Mouse (Mus musculus) midbrain, embryonic 11.5 days (tissue): ENCODE results near the gene Acoxl. TPM values are rescaled to one million over a fixed set of nuclear protein-coding genes. Genes with fewer than 3 reads are reported as not detected.
"Not testable (repeated sequence)": the region's sequence is repeated elsewhere in the genome, so short reads cannot be mapped to it uniquely, and the experiment has no call there.

Experiments used
- ATAC-seq: fragments of 200-750 bp; cut with Nextera tagmentation; 2 replicates; pipeline ENCODE4 v1.8.0; 2017; ENCODE audit warnings: moderate TSS enrichment, moderate library complexity; ENCODE audit not compliant: low FRiP score
- DNase-seq: peaks from one replicate; pipeline ENCODE4 v3.0.0; 2015; ENCODE audit warnings: low spot score; ENCODE audit errors: missing footprints
- H3K27ac ChIP-seq: fragments of 300-500 bp; sonication (generic); 2 replicates; pipeline ENCODE4 v1.5.1; 2014; ENCODE audit warnings: low read depth, low read length
- H3K27me3 ChIP-seq: fragments of 300-500 bp; sonication (generic); 2 replicates; pipeline ENCODE4 v1.6.1; 2014; ENCODE audit warnings: mild to moderate bottlenecking, low read length, moderate library complexity, mixed read lengths; ENCODE audit not compliant: control insufficient read depth, insufficient read depth
- H3K36me3 ChIP-seq: fragments of 300-500 bp; sonication (generic); 2 replicates; pipeline ENCODE4 v1.6.1; 2014; ENCODE audit warnings: mild to moderate bottlenecking, low read length, moderate library complexity, mixed read lengths; ENCODE audit not compliant: control insufficient read depth, insufficient read depth
- H3K4me1 ChIP-seq: fragments of 300-500 bp; sonication (generic); 2 replicates; pipeline ENCODE4 v1.6.1; 2014; ENCODE audit warnings: low read length; ENCODE audit not compliant: control insufficient read depth, insufficient read depth
- H3K4me2 ChIP-seq: fragments of 300-500 bp; sonication (generic); 2 replicates; pipeline ENCODE4 v1.6.1; 2014; ENCODE audit warnings: mild to moderate bottlenecking, moderate library complexity
- H3K4me3 ChIP-seq: fragments of 300-500 bp; sonication (generic); 2 replicates; pipeline ENCODE4 v1.5.1; 2014; ENCODE audit warnings: low read depth, low read length
- H3K9ac ChIP-seq: fragments of 300-500 bp; sonication (generic); 2 replicates; pipeline ENCODE4 v1.6.1; 2014; ENCODE audit warnings: low read length
- H3K9me3 ChIP-seq: fragments of 300-500 bp; sonication (generic); 2 replicates; pipeline ENCODE4 v1.6.1; 2016; ENCODE audit warnings: low read length; ENCODE audit not compliant: control insufficient read depth
- WGBS: fragments of 180-500 bp; shearing (Covaris S2); extraction: QIAGEN DNeasy Blood & Tissue Kit; methylation state at CpG from one replicate; pipeline ENCODE4 v1.1.7; 2014; 5-methylcytosine and 5-hydroxymethylcytosine counted together
- polyA plus RNA-seq: library from polyadenylated mRNA; unstranded; fragments of >200 nt; fragmentation: Nextera tagmentation; extraction: Ambion mirVana; gene quantifications from 2 replicates; pipeline ENCODE4 v1.2.1, GENCODE M21; 2014

Acoxl gene
- polyA plus RNA-seq, 1 experiment from 2014 or later = 0.18 TPM

DNA sequence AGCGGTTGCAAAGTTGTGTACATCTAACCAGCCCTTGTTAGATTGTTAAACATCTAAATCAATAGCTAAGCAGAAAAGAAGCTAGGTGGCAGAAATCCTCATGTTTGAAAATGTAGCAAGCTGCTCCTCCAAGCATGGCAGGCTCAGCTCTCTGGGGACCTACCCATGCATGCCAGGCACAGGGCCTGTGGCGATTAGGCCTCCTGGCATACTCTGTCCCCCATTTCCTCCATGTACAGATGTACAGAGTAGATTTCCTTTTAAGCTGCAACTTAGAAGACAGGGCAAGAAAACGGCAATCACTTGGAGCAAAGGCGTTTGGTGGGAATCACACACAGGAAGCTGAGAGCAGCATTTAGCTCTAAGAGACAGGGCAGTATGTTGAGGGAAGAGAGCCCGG, 255.5 kb downstream of the Acoxl start:
- H3K27ac ChIP-seq = no peak overlapping the region
- no peak for ATAC-seq

DNA sequence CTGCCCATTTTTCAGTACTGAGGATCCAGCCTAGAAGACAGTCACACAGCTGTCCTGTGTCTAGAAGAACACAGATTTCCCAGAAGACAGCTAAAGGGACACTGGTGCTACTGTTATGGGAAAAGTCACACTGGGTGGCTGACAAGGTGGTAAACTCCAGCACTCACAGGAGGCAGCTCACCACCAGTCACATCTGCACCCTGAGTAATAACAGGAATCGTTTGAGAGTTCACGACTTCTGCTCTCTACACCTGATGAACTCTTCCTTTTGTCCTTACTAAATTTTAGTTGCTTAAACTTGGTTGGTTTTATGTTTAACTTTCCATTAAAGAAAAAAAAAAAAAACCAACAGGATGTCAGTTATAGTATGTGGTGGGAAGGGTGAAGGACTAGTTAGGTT, 255.9 kb downstream of the Acoxl start:
- no peak for ATAC-seq
- peak; percentile 66 for DNase-seq
- no peaks in the 10 kb centered on the region for H3K9me3 ChIP-seq
- H3K9ac ChIP-seq = no peak overlapping the region
- H3K27ac ChIP-seq = no peak overlapping the region
- no peaks in the 10 kb centered on the region for H3K36me3 ChIP-seq
- H3K4me2 ChIP-seq = no peak overlapping the region
- no peaks in the 10 kb centered on the region for H3K27me3 ChIP-seq
- 83% methylated on average over 2 of the region's 2 CpGs for WGBS
- no peak overlapping the region for H3K4me3 ChIP-seq
- H3K4me1 ChIP-seq = peaks cover 13% of the 10 kb centered on the region

More for the DNA sequence above, 255.5 kb downstream of the Acoxl start:
- 76% methylated on average over 5 of the region's 5 CpGs for WGBS
- Histone ChIP-seq H3K4me1 (peaks cover 13% of the 10 kb centered on the region), H3K27me3 (no peaks in the 10 kb centered on the region), H3K9me3 (no peaks in the 10 kb centered on the region), H3K4me2 (no peak overlapping the region), H3K9ac (no peak overlapping the region), H3K4me3 (no peak overlapping the region), H3K36me3 (no peaks in the 10 kb centered on the region)
- peak; percentile 69 for DNase-seq

DNA sequence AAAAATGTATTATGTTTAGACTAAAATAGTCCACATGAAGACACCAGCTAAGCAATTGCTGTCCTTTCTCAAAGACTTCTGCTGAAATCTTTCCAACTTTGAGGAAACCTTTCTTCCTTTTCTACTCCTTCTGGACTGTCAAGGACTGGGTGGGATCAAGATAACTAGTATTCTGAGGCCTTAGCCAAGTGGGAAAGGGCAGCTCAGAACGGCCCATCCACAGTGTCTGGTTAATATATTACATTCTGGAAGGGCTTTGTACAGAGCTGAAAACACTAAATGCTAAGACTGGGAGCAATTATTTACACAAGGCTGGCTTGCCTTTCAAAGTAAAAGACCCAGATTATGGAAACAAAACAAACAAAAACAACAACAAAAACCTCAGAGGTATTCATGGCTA, 256.6 kb downstream of the Acoxl start:
- Histone ChIP-seq H3K9me3 (no peaks in the 10 kb centered on the region), H3K4me3 (no peak overlapping the region), H3K4me1 (peaks cover 13% of the 10 kb centered on the region), H3K27me3 (no peaks in the 10 kb centered on the region), H3K9ac (no peak overlapping the region), H3K36me3 (no peaks in the 10 kb centered on the region), H3K4me2 (no peak overlapping the region), H3K27ac (no peak overlapping the region)
- 49% methylated on average over 1 of the region's 1 CpGs for WGBS
- DNase-seq (no peak), ATAC-seq (no peak)

DNA sequence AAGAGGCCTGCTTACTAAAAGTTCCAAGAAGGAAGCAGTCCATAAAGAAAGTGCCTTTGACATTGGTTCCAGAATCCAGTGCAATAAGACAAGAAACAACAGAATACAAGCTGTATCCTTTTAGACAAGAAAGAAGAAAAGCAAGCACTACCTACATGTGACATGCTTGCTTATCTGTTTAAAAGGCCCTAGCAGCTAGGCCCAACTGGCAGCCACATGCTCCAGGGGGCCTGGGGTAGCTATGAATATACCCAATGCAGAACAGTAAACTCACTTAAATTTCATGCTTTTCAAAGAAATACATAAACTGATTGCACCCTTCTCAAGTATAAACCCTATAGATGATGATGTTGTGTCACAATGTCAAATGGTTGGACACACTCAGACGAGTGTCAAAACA, 257.4 kb downstream of the Acoxl start:
- ATAC-seq = no peak
- 72% methylated on average over 1 of the region's 1 CpGs for WGBS
- Histone ChIP-seq H3K9me3 (no peaks in the 10 kb centered on the region), H3K4me2 (no peak overlapping the region), H3K36me3 (no peaks in the 10 kb centered on the region), H3K4me1 (peaks cover 13% of the 10 kb centered on the region), H3K27me3 (no peaks in the 10 kb centered on the region), H3K9ac (no peak overlapping the region), H3K27ac (no peak overlapping the region), H3K4me3 (no peak overlapping the region)
- no peak for DNase-seq

DNA sequence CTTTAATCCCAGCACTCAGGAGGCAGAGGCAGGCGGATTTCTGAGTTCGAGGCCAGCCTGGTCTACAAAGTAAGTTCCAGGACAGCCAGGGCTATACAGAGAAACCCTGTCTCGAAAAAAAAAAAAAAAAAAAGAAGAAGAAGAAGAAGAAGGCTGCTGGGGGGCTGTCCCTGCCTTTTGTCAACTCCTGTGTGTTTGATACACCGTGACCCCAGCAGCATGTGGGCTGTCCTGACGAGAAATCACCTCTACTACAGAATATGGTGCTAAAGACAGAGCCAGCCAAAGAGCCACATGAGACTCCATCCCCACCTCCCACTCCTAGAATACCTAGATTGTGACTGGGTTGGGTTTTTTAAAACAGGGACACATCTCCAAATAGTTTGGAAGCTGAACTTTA, 259.4 kb downstream of the Acoxl start:
- peak; percentile 10 for DNase-seq
- not testable (repeated sequence) for H3K4me1 ChIP-seq, H3K9me3 ChIP-seq, H3K27me3 ChIP-seq, H3K4me3 ChIP-seq, H3K27ac ChIP-seq, H3K9ac ChIP-seq, ATAC-seq, H3K4me2 ChIP-seq, H3K36me3 ChIP-seq
- 71% methylated on average over 3 of the region's 5 CpGs for WGBS

DNA sequence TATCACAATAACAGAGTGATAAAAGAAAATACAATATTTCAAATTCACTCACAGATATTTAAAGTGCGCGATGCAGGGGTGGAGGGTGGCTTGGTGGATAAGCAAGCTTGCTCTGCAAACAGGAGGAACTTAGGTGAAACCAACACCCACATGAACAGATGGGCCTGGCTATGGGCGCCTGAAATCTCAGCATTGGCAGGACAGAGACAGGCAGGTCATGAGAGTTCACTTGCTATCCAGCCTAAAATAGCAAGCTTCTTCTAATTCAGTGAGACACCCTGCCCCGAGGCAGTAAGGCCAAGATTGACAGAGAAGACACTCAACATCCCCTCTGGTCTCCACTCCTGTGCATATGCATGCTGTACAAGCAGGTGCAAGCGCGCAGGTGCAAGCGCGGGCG, 263.4 kb downstream of the Acoxl start:
- no peaks in the 10 kb centered on the region for H3K36me3 ChIP-seq
- 93% methylated on average over 9 of the region's 9 CpGs for WGBS
- H3K9ac ChIP-seq = no peak overlapping the region
- no peak overlapping the region for H3K4me2 ChIP-seq
- no peaks in the 10 kb centered on the region for H3K9me3 ChIP-seq
- DNase-seq (no peak), ATAC-seq (no peak)
- H3K27ac ChIP-seq = no peak overlapping the region
- H3K4me3 ChIP-seq = no peak overlapping the region
- no peaks in the 10 kb centered on the region for H3K27me3 ChIP-seq
- no peaks in the 10 kb centered on the region for H3K4me1 ChIP-seq

DNA sequence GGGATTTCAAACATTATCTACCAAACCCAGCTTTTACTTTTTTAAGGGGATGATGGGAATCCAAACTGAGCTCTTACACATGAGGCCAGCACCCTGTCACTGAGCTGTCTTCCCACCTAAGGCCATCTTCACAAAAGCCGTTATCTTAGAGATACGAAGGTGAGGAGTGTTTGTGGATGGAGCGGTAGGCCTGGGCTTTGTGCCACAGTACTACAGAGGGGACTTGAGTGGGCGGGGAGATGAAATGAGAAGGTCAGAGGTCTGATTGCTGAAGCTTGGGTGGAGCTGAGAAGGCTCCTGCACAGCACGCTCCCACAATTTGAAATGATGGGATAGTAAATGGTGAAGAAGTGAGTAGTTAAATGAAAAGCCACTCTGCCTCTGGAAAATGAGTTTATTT, 266.1 kb downstream of the Acoxl start:
- Histone ChIP-seq H3K9me3 (no peaks in the 10 kb centered on the region), H3K27me3 (no peaks in the 10 kb centered on the region), H3K4me3 (no peak overlapping the region), H3K36me3 (no peaks in the 10 kb centered on the region), H3K4me2 (no peak overlapping the region), H3K9ac (no peak overlapping the region), H3K4me1 (no peaks in the 10 kb centered on the region), H3K27ac (no peak overlapping the region)
- 85% methylated on average over 5 of the region's 5 CpGs for WGBS
- no peak for ATAC-seq
- peak; percentile 33 for DNase-seq

DNA sequence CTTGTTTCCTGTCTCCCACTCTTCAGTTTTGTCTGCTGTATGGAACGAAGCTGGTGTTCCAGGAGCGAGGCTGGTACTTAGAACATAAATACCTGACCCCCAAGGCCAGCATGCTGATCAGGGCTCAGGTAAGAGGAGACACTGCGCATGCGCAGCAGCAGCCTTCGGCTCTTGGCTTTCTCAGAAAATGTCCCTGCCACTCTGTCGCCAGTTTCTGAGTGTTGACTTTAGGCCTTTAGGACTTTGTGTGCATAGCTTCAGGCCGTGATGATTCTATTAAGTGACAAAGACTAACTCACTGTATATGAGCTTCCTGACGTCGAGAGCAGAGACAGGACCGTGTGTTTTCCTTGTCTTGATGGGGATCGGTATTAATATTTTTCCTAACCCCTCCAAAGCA, 267.0 kb downstream of the Acoxl start:
- H3K9me3 ChIP-seq = no peaks in the 10 kb centered on the region
- no peak overlapping the region for H3K4me3 ChIP-seq
- H3K36me3 ChIP-seq = no peaks in the 10 kb centered on the region
- H3K27me3 ChIP-seq = no peaks in the 10 kb centered on the region
- DNase-seq (peak; percentile 10), ATAC-seq (no peak)
- 84% methylated on average over 11 of the region's 11 CpGs for WGBS
- H3K4me2 ChIP-seq = no peak overlapping the region
- H3K9ac ChIP-seq = no peak overlapping the region
- no peak overlapping the region for H3K27ac ChIP-seq
- H3K4me1 ChIP-seq = no peaks in the 10 kb centered on the region

DNA sequence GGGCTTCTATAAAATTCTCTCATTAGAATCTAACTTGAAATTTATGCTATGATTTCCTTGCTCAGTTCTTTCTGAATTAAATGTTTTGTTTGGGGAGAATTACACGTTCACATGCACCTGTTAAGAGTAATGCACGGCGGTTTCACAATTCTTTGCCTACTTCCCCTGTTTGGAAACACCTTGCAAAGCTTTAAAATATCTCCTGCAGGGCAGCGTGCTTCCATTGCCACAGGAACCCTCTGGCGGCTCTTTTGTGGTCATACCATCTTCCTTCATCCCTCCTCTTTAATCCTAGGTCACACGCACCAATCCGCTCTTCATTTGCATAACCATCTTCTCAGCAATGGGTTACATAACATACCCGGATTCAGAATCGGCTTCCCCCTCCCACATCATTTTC, 272.9 kb downstream of the Acoxl start:
- Histone ChIP-seq H3K4me1 (no peaks in the 10 kb centered on the region), H3K4me3 (no peak overlapping the region), H3K4me2 (no peak overlapping the region), H3K9me3 (no peaks in the 10 kb centered on the region), H3K27ac (no peak overlapping the region), H3K9ac (no peak overlapping the region), H3K36me3 (no peaks in the 10 kb centered on the region), H3K27me3 (no peaks in the 10 kb centered on the region)
- 73% methylated on average over 9 of the region's 9 CpGs for WGBS
- ATAC-seq = no peak
- peak; percentile 66 for DNase-seq

DNA sequence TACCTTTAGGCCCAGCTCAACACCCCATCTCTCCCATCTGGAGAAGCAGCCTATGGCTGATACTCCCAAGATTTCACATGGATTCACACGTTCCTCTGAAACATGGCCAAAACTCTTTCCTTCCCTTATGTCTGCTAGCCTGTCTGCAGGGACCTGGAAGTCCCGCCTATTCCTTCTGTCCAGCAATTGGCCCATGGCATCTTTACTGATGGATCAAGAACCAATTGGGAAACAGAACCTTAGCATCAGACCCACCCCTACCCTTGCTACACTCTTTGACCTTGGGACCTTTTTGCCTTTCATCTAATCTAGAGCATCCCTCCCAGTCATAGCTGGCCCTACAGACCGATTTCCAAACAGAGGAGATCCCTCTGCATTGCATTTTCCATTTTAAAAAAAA, 275.9 kb downstream of the Acoxl start:
- Histone ChIP-seq H3K27ac (no peak overlapping the region), H3K4me1 (no peaks in the 10 kb centered on the region), H3K36me3 (no peaks in the 10 kb centered on the region), H3K4me3 (no peak overlapping the region), H3K4me2 (no peak overlapping the region), H3K9ac (no peak overlapping the region), H3K27me3 (no peaks in the 10 kb centered on the region), H3K9me3 (no peaks in the 10 kb centered on the region)
- WGBS = 85% methylated on average over 3 of the region's 3 CpGs
- DNase-seq (peak; percentile 69), ATAC-seq (no peak)
